In genomic region chrX:12080095-12080903, GRCm38 (mm10) we compare ENCODE assay signal across 9 mouse cellular contexts.
DNase-seq lines count a peak whose midpoint lies in the region; ATAC-seq lines count a peak whose summit lies in the region.
"Had no signal": no experiment of that assay in that cellular context is flagged by ENCODE, and none has a peak within 500 bp of the region (broad histone marks: within the 10 kb centered on the region; RNA-seq: fewer than 3 reads in every experiment).

No protein-coding gene starts in this region.

- DNase-seq in left cerebral cortex, adult 18-20 months (ENCODE audit: low spot score in 2 of 2) = peak; percentile 21 to 48
- DNase-seq in left cerebral cortex, adult 11 months (ENCODE audit: low spot score) = no peak
- peak; percentile 56 to 59 for DNase-seq in cerebellum, postnatal 36 days
- DNase-seq in gastrocnemius, postnatal 4 days (ENCODE audit: low spot score in 2 of 2) = peak; percentile 32 to 56
- peak; percentile 82 for DNase-seq in liver
- peak; percentile 63 for DNase-seq in splenic B cell, adult 2 months (ENCODE audit: low read depth, low spot score)

- peak overlapping the region; percentile 84 for H3K9ac ChIP-seq in intestine, embryonic 16.5 days (ENCODE audit: low read depth, low read length)
- peak overlapping the region; percentile 74 for H3K9ac ChIP-seq in midbrain, embryonic 15.5 days

- H3K36me3 ChIP-seq in intestine, embryonic 16.5 days (ENCODE audit: control insufficient read depth, insufficient read depth, low read length) = no peaks in the 10 kb centered on the region
- H3K36me3 ChIP-seq in midbrain, embryonic 15.5 days (replicated peaks) = no peaks in the 10 kb centered on the region
- no peaks in the 10 kb centered on the region for H3K36me3 ChIP-seq in splenic B cell, adult 2 months (ENCODE audit: control insufficient read depth, insufficient read depth, low read length, poor library complexity, severe bottlenecking)

- H3K4me1 ChIP-seq in intestine, embryonic 16.5 days (ENCODE audit: control insufficient read depth, insufficient read depth, low read length) = peaks cover 6% of the 10 kb centered on the region; the same call in 1 of the 2 replicates
- H3K4me1 ChIP-seq in midbrain, embryonic 15.5 days = peaks cover 19% of the 10 kb centered on the region

- peak overlapping the region; percentile 66 for H3K4me3 ChIP-seq in intestine, embryonic 16.5 days (ENCODE audit: low read length)
- H3K4me3 ChIP-seq in midbrain, embryonic 15.5 days = peak overlapping the region; percentile 61

- peak overlapping the region; percentile 84 for H3K27ac ChIP-seq in intestine, embryonic 16.5 days (ENCODE audit: low read length)
- peak overlapping the region; percentile 90 for H3K27ac ChIP-seq in midbrain, embryonic 15.5 days
- H3K27ac ChIP-seq: macrophage had no signal

- H3K27me3 ChIP-seq in intestine, embryonic 16.5 days (replicated peaks; ENCODE audit: control insufficient read depth, insufficient read depth, low read length) = peaks cover 36% of the 10 kb centered on the region
- peaks cover 44% of the 10 kb centered on the region for H3K27me3 ChIP-seq in midbrain, embryonic 15.5 days (replicated peaks)
- H3K27me3 ChIP-seq in splenic B cell, adult 2 months (ENCODE audit: control insufficient read depth, insufficient read depth, low read length, poor library complexity, severe bottlenecking) = no peaks in the 10 kb centered on the region

- no peaks in the 10 kb centered on the region for H3K9me3 ChIP-seq in intestine, embryonic 16.5 days (ENCODE audit: control insufficient read depth, low read length)
- H3K9me3 ChIP-seq in midbrain, embryonic 15.5 days = no peaks in the 10 kb centered on the region

- 4% methylated on average over 26 of the region's 97 CpGs for WGBS in intestine, embryonic 16.5 days
- WGBS in midbrain, embryonic 15.5 days = 0% methylated on average over 68 of the region's 97 CpGs

- peak; percentile 53 for ATAC-seq in intestine, embryonic 16.5 days
- peak; percentile 41 for ATAC-seq in midbrain, embryonic 15.5 days (replicated peaks)

- peak overlapping the region; percentile 71 for H3K4me2 ChIP-seq in intestine, embryonic 16.5 days (ENCODE audit: low read depth, low read length)
- peak overlapping the region; percentile 70 for H3K4me2 ChIP-seq in midbrain, embryonic 15.5 days
